23 mouse cellular contexts compared by ENCODE assay signal in genomic region chr10:54161091-54161742, GRCm38 (mm10).
"Had no signal": no experiment of that assay in that cellular context is flagged by ENCODE, and none has a peak within 500 bp of the region (broad histone marks: within the 10 kb centered on the region; RNA-seq: fewer than 3 reads in every experiment).

No protein-coding gene starts in this region.

- H3K4me1 ChIP-seq: liver, embryonic 15.5 days; lung, embryonic 15.5 days; megakaryocyte, embryonic 14.5 days; midbrain, embryonic 13.5 days; neural tube, embryonic 13.5 days; neural tube, embryonic 15.5 days had no signal

- H3K36me3 ChIP-seq: liver, embryonic 15.5 days; lung, embryonic 15.5 days; midbrain, embryonic 13.5 days; neural tube, embryonic 13.5 days; neural tube, embryonic 15.5 days had no signal

- H3K4me2 ChIP-seq: liver, embryonic 15.5 days; lung, embryonic 15.5 days; midbrain, embryonic 11.5 days; midbrain, embryonic 13.5 days; neural tube, embryonic 13.5 days; neural tube, embryonic 15.5 days had no signal

- H3K27ac ChIP-seq: liver, embryonic 15.5 days; lung, embryonic 15.5 days; macrophage; midbrain, embryonic 13.5 days; neural tube, embryonic 13.5 days; neural tube, embryonic 15.5 days had no signal

- H3K4me3 ChIP-seq: liver, embryonic 15.5 days; lung, embryonic 15.5 days; megakaryocyte, embryonic 14.5 days; midbrain, embryonic 13.5 days; myocyte; neural tube, embryonic 13.5 days; neural tube, embryonic 15.5 days had no signal

- H3K9ac ChIP-seq: liver, embryonic 15.5 days; liver, postnatal 0 days; lung, embryonic 15.5 days; midbrain, embryonic 13.5 days; neural tube, embryonic 13.5 days; neural tube, embryonic 15.5 days had no signal

- H3K27me3 ChIP-seq: liver, embryonic 15.5 days; lung, embryonic 15.5 days; megakaryocyte, embryonic 14.5 days; midbrain, embryonic 13.5 days; neural tube, embryonic 13.5 days; neural tube, embryonic 15.5 days had no signal

- DNase-seq: liver, postnatal 0 days; lung, adult 2 months; lung, postnatal 14 days; lung, postnatal 36 days; retina, postnatal 1 day; right cerebral cortex, adult 18-20 months; right cerebral cortex, postnatal 25 days; right cerebral cortex, postnatal 4 days; spleen, adult 18-20 months; thymus, adult 18-20 months; thymus, postnatal 14 days; thymus, postnatal 36 days had no signal

- ATAC-seq: liver, postnatal 0 days; lung, postnatal 0 days; midbrain, embryonic 13.5 days; midbrain, embryonic 16.5 days had no signal

- H3K9me3 ChIP-seq: liver, embryonic 15.5 days; lung, embryonic 15.5 days; megakaryocyte, embryonic 14.5 days; midbrain, embryonic 13.5 days; neural tube, embryonic 13.5 days; neural tube, embryonic 15.5 days had no signal
